Mouse (Mus musculus) heart, embryonic 11.5 days (tissue): ENCODE measurements around the gene Sh3pxd2a. TPM values are rescaled to one million over a fixed set of nuclear protein-coding genes. Genes with fewer than 3 reads are reported as not detected.
"Not testable (repeated sequence)": the region's sequence is repeated elsewhere in the genome, so short reads cannot be mapped to it uniquely, and the experiment has no call there.

ENCODE experiments used
- ATAC-seq: fragments of 200-750 bp; cut with Nextera tagmentation; replicated peaks from 2 replicates; pipeline ENCODE4 v1.8.0; 2017; ENCODE audit warnings: moderate library complexity; ENCODE audit not compliant: insufficient number of reproducible peaks, low FRiP score, low TSS enrichment
- H3K27ac ChIP-seq: fragments of 300-500 bp; sonication (generic); 2 replicates; pipeline ENCODE4 v1.5.1; 2014; ENCODE audit warnings: mild to moderate bottlenecking, low read depth, low read length
- H3K27me3 ChIP-seq: fragments of 300-500 bp; sonication (generic); 2 replicates; pipeline ENCODE4 v1.6.1; 2014; ENCODE audit warnings: mild to moderate bottlenecking, low read length, mixed read lengths; ENCODE audit not compliant: control insufficient read depth, insufficient read depth
- H3K36me3 ChIP-seq: fragments of 300-500 bp; sonication (generic); 2 replicates; pipeline ENCODE4 v1.6.1; 2014; ENCODE audit warnings: mild to moderate bottlenecking, low read length, moderate library complexity, mixed read lengths; ENCODE audit not compliant: control insufficient read depth, insufficient read depth
- H3K4me1 ChIP-seq: fragments of 300-500 bp; sonication (generic); 2 replicates; pipeline ENCODE4 v1.6.1; 2014; ENCODE audit warnings: low read length; ENCODE audit not compliant: control insufficient read depth, insufficient read depth
- H3K4me2 ChIP-seq: fragments of 300-500 bp; sonication (generic); 2 replicates; pipeline ENCODE4 v1.6.1; 2014; ENCODE audit warnings: mild to moderate bottlenecking, moderate library complexity
- H3K4me3 ChIP-seq: fragments of 300-500 bp; sonication (generic); 2 replicates; pipeline ENCODE4 v1.5.1; 2014; ENCODE audit warnings: low read depth, low read length
- H3K9ac ChIP-seq: fragments of 300-500 bp; sonication (generic); 2 replicates; pipeline ENCODE4 v1.6.1; 2014; ENCODE audit warnings: mild to moderate bottlenecking, low read depth, low read length, moderate library complexity
- H3K9me3 ChIP-seq: fragments of 300-500 bp; sonication (generic); replicated peaks from 2 replicates; pipeline ENCODE4 v1.6.1; 2016; ENCODE audit warnings: low read length; ENCODE audit not compliant: control insufficient read depth
- WGBS: fragments of 180-500 bp; shearing (Covaris S2); extraction: QIAGEN DNeasy Blood & Tissue Kit; methylation state at CpG from one replicate; pipeline ENCODE4 v1.1.7; 2014; ENCODE audit not compliant: insufficient replicate concordance; 5-methylcytosine and 5-hydroxymethylcytosine counted together
- polyA plus RNA-seq: library from polyadenylated mRNA; unstranded; fragments of >200 nt; fragmentation: Nextera tagmentation; extraction: Ambion mirVana; gene quantifications from 2 replicates; pipeline ENCODE4 v1.2.1, GENCODE M21; 2014

Gene Sh3pxd2a
- polyA plus RNA-seq, 1 experiment from 2014 or later, result 10.1 TPM

DNA sequence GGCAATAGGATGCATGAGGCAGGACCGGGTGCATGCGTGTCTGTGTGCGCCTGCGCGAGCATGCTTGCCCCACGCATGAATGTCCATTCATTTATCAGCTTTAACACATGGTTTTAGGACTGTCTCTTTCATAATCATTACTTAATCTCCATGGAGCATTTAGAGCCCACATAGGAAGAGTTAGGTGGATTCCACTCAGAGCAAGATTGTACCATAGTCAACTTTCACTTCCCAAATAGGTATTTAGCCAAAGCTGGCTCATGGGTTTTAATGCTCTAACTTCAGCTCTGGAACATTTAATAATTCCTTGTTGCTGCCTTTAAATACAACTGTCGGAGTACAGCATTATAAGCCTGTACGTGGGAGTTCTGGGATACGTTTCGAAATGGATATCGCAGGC is 65.2 kb downstream of the Sh3pxd2a start:
- Histone ChIP-seq H3K36me3 (no peaks in the 10 kb centered on the region), H3K4me3 (no peak overlapping the region), H3K27ac (no peak overlapping the region), H3K9me3 (no peaks in the 10 kb centered on the region), H3K4me2 (no peak overlapping the region), H3K27me3 (no peaks in the 10 kb centered on the region), H3K9ac (no peak overlapping the region), H3K4me1 (peaks cover 33% of the 10 kb centered on the region)
- ATAC-seq, result no peak
- WGBS, result 96% methylated on average over 11 of the region's 11 CpGs

- H3K9me3 ChIP-seq, result no peaks in the 10 kb centered on the region
- H3K27ac ChIP-seq, result 0 out of 2 replicates have a peak overlapping the region, but pooled peaks have one; percentile 0
- H3K4me2 ChIP-seq, result no peak overlapping the region
- no peak for ATAC-seq
- H3K4me3 ChIP-seq, result no peak overlapping the region
- 0 out of 2 replicates have a peak overlapping the region, but pooled peaks have one; percentile 1 for H3K9ac ChIP-seq
- 58% methylated on average over 18 of the region's 18 CpGs for WGBS
- no peaks in the 10 kb centered on the region for H3K36me3 ChIP-seq
- H3K27me3 ChIP-seq, result no peaks in the 10 kb centered on the region
- peaks cover 24% of the 10 kb centered on the region for H3K4me1 ChIP-seq
Measured at GRCm38 (mm10) chr19:47397882-47398671, 66.1 kb downstream of the Sh3pxd2a start.

DNA sequence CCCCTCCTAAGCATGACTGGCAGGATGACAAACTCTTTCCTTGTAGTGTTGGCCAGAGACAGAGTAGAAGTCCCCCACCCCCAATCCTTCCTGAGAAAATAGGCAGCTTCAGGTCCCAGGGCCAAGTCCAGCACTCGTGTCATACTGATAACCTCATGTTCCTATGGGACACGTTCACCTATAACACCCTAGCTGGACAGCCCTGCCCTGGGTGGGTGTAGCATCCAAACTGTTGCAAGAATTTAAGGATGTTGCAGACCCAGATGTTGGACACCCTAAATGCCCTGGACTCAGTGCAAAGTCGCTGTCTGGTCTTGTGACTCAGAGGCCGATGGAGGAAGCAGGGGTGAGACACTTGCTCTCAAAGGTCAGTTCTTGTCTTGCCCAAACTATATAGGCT is 68.9 kb downstream of the Sh3pxd2a start:
- no peak for ATAC-seq
- Histone ChIP-seq H3K27me3 (no peaks in the 10 kb centered on the region), H3K9me3 (no peaks in the 10 kb centered on the region), H3K27ac (no peak overlapping the region), H3K4me2 (no peak overlapping the region), H3K4me3 (no peak overlapping the region), H3K9ac (no peak overlapping the region), H3K4me1 (peaks cover 6% of the 10 kb centered on the region), H3K36me3 (peaks cover 3% of the 10 kb centered on the region; the same call in 1 of the 2 replicates)
- 55% methylated on average over 4 of the region's 4 CpGs for WGBS

GRCm38 (mm10) chr19:47394781-47395180 is 69.4 kb downstream of the Sh3pxd2a start:
- ATAC-seq, H3K27ac ChIP-seq, H3K9ac ChIP-seq, H3K4me1 ChIP-seq, H3K4me3 ChIP-seq, H3K36me3 ChIP-seq, H3K27me3 ChIP-seq, H3K9me3 ChIP-seq, H3K4me2 ChIP-seq: not testable (repeated sequence)
- WGBS, result 91% methylated on average over 1 of the region's 1 CpGs

GRCm38 (mm10) chr19:47390878-47391277 is 73.3 kb downstream of the Sh3pxd2a start:
- no peak for ATAC-seq
- Histone ChIP-seq H3K27ac (no peak overlapping the region), H3K4me3 (no peak overlapping the region), H3K36me3 (peaks cover 3% of the 10 kb centered on the region; the same call in 1 of the 2 replicates), H3K9ac (no peak overlapping the region), H3K4me2 (no peak overlapping the region), H3K9me3 (no peaks in the 10 kb centered on the region), H3K27me3 (no peaks in the 10 kb centered on the region), H3K4me1 (peaks cover 26% of the 10 kb centered on the region)
- WGBS, result 76% methylated on average over 13 of the region's 13 CpGs

DNA sequence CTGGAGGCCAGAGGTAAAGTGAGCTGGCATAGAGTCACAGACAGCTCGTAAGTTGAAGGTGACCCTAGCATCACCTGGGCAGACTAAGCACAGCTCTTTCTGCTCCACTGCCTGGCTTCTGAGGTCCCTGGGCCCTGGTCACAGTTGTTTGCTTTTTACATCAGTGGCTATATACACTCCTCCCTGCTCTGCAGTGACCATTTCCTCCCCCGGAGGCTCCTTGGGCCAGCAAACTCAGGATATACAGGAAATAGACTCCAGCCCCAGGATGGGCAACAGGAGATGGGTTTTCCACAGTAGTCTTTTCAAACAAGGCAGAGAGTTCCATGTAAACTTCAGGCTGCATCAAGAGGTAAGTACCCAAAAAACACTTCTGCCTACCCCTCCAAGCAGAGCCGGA is 76.3 kb downstream of the Sh3pxd2a start:
- Histone ChIP-seq H3K4me3 (no peak overlapping the region), H3K4me2 (peak overlapping the region; percentile 43), H3K9ac (peak overlapping the region; percentile 29; the same call in 1 of the 2 replicates), H3K9me3 (no peaks in the 10 kb centered on the region), H3K27me3 (no peaks in the 10 kb centered on the region), H3K27ac (peak overlapping the region; percentile 85), H3K4me1 (peaks cover 33% of the 10 kb centered on the region), H3K36me3 (peaks cover 3% of the 10 kb centered on the region; the same call in 1 of the 2 replicates)
- 0 out of 2 replicates have a peak, but pooled peaks have one; percentile 6 for ATAC-seq
- 56% methylated on average over 3 of the region's 3 CpGs for WGBS

DNA sequence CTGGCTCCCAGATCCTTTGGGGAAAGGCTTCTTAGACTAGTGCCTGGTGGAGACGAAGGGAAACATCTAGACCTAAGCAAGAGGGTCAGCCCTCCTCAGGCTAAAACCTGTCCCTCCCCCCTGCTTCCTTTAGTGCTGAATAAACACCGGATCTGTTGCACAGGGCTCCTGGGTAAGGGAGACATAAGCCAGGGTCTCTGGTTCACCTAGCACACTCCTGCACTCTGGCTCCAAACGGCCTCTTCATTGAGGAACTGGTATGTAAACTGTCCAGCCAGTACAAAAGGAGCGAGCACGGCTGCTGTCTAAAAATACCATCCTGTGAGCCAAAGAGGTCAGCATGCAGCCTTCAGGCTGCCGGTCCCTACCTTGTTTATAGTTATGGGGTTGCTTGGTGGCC is 76.8 kb downstream of the Sh3pxd2a start:
- no peaks in the 10 kb centered on the region for H3K27me3 ChIP-seq
- peaks cover 3% of the 10 kb centered on the region; the same call in 1 of the 2 replicates for H3K36me3 ChIP-seq
- 0 out of 2 replicates have a peak, but pooled peaks have one; percentile 23 for ATAC-seq
- WGBS, result 12% methylated on average over 6 of the region's 6 CpGs
- no peak overlapping the region for H3K9ac ChIP-seq
- H3K4me1 ChIP-seq, result peaks cover 33% of the 10 kb centered on the region
- no peaks in the 10 kb centered on the region for H3K9me3 ChIP-seq
- peak overlapping the region; percentile 85 for H3K27ac ChIP-seq
- H3K4me2 ChIP-seq, result peak overlapping the region; percentile 43
- H3K4me3 ChIP-seq, result no peak overlapping the region

- 59% methylated on average over 10 of the region's 10 CpGs for WGBS
- ATAC-seq, result no peak
- Histone ChIP-seq H3K27ac (peak overlapping the region; percentile 85), H3K4me1 (peaks cover 33% of the 10 kb centered on the region), H3K36me3 (0 out of 2 replicates have a peak, but pooled peaks cover under 1% of the 10 kb centered on the region), H3K4me2 (no peak overlapping the region), H3K27me3 (no peaks in the 10 kb centered on the region), H3K9ac (peak overlapping the region; percentile 11; the same call in 1 of the 2 replicates), H3K4me3 (no peak overlapping the region), H3K9me3 (no peaks in the 10 kb centered on the region)
Measured at GRCm38 (mm10) chr19:47385971-47386370, 78.2 kb downstream of the Sh3pxd2a start.
